Mouse (Mus musculus): Measurements from ENCODE around the gene Slc8a1.

Gene Slc8a1

GRCm38 (mm10) chr17:81554052-81554734 lies 184.0 kb downstream of the Slc8a1 start:
- DNase-seq, result no peak

DNA sequence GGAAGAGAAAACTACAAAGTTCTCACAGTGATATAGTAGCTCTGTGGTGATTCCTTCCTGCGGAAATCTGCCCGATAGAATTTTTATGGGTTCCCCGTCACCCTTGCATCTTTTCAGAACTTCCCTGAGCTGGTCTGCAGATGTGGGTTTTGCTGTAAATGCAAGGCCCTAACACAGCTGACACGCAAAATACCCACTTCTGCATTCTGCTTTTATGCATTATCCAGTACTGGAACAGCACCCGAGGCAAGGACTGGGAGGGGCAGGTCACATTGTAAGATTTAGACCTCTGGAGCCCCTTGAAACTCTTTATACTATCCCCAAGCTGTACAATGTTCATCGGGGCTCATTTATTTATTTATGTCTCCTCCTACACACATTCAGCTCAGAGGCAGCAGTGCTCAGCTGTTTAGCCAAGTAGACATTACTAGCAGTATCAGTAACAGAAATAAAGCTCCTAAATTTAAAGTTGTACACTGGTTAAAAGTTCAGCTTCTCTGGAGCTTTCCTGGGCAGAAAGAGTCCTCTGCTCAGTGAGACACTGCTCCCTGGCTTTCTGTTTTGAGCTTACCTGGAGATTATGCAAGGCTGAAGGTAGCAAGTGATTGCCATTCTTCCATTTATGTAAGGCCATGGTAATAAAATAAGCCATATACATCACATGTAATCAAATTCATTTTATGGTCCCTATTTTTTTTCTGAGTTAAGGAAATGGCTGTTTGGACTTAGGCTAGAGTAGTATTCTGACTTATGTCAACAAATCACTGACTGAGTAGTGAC lies 186.1 kb downstream of the Slc8a1 start:
- no peak for DNase-seq

- DNase-seq, result no peak
These were observed 187.3 kb downstream of the Slc8a1 start for GRCm38 (mm10) chr17:81550864-81551263.

GRCm38 (mm10) chr17:81548016-81548415 lies 190.2 kb downstream of the Slc8a1 start:
- no peak for DNase-seq

DNA sequence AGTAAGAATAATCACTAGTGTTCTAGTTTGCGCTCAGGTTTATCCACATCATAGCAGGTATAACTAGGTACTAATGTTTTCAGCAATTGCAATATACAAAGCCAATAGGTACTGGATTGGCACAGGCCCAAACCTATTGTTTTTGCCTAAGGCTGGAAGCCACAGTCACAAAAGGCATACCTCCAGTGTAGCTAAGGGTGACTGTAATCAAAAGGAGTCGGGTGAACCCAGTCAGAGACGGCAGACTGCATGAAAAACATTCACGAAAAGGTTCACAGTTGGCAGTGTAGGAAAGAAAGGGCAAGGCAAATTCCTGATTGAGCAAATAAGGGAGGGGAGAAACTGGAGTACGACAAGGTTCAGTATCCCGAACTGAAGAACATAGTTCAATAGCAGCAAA lies 191.7 kb downstream of the Slc8a1 start:
- no peak for DNase-seq

DNA sequence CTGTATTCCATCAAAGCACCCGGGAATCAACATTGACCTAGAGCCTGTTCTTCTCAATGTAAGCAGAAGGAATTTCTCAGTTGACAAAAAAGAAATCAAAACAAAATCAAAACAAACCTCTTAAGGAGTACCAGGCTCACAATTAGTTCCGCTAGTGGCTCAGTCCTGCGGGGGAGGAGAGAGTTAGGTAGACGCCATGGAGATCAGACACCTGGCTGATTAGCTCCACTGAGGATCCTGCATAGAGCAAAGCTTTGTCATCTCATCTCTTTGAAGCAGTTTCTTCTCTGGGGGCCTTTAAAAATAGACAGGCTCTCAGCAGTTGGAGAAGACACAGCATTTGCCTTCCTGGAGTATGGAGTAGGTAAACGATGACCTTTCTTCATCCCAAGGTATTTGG lies 192.2 kb downstream of the Slc8a1 start:
- DNase-seq, result no peak

DNA sequence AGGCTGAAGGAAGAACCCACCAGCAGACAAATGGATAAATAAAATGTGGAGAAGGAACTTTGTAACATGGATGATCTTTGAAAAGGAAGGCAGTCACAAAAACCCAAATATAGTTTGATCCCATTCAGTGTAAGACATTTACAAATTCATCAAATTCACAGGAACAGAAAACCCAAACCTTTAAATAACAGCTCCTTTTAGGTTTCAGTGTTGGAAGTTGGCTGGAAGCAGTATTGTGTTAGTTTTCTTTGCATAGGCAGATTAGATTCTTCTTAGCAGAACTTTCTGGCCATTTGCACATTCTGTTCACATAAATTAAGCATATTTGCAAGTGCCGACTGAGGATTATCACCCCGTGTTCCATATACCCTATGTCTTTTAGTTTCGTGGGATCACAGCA lies 193.3 kb downstream of the Slc8a1 start:
- no peak for DNase-seq

DNA sequence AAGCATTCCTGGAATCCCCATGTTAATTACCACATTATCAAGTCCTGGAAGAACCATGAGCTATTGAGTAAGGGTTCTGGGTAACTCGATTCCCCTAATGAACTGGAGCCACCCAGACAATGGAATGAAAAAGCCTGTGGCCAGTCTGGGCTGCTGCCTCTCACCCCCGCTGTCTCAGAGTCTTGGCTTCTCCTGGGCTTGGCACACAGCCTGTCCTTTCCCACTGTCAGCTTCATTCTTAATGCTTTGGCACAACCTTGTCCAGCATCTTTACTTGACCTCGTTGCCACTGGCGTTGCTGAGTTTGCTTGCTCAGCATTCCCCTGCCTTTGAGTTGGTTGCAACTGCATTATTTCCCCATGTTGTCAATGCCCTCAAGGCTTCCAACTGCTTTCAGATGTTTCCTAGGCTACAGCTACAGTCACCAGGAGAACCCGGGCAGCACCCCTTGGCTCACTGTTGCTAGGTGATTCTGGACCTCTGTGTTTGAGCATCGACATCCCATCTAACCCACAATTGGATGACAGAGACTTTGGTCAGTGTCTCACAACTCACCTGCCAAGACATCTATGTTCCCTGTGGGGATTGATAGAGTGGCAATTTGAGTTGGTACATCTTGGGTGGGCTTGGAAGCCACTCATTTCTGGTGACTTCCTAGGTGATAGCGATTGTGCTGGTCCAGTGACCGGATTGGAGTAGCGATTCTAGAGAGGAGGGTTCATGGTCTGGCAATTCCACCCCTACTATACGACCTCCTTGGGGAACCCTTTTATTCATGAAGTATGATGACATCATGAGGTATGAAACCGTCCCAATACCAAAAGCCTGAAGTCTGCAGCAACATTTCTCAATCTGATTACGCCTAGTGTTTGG lies 195.6 kb downstream of the Slc8a1 start:
- DNase-seq, result no peak

- no peak for DNase-seq
These were observed 199.7 kb downstream of the Slc8a1 start for GRCm38 (mm10) chr17:81538163-81539160.

DNA sequence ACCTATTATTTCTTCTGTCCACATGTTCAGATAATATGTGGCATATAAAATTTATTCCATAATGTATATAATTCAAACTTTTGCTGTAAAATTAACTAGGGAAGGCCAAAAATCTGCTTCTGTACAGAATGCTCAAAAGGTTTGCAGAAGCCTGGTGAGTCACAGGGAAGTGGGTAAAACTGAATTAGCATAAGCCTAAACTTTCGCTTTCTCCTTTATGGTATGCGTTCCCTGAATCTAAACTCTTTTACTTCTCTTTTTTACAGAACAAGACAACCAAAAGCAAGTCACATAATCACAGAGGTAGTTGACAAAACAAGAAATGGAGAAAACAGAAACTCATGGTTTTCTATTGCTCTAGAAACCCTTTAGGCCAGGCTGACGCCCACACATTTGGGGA lies 202.1 kb downstream of the Slc8a1 start:
- no peak for DNase-seq

- DNase-seq, result no peak
These were observed 208.3 kb downstream of the Slc8a1 start for GRCm38 (mm10) chr17:81529849-81530248.

- DNase-seq, result no peak
These were observed 209.2 kb downstream of the Slc8a1 start for GRCm38 (mm10) chr17:81528940-81529339.

- DNase-seq, result no peak
These were observed 211.7 kb downstream of the Slc8a1 start for GRCm38 (mm10) chr17:81526463-81526862.

GRCm38 (mm10) chr17:81524826-81525225 lies 213.4 kb downstream of the Slc8a1 start:
- DNase-seq, result no peak

- no peak for DNase-seq
These were observed 214.2 kb downstream of the Slc8a1 start for GRCm38 (mm10) chr17:81523943-81524342.

- DNase-seq, result no peak
These were observed 219.7 kb downstream of the Slc8a1 start for GRCm38 (mm10) chr17:81518316-81519025.

- DNase-seq, result no peak
These were observed 222.0 kb downstream of the Slc8a1 start for GRCm38 (mm10) chr17:81516155-81516554.

GRCm38 (mm10) chr17:81514022-81514421 lies 224.2 kb downstream of the Slc8a1 start:
- no peak for DNase-seq

DNA sequence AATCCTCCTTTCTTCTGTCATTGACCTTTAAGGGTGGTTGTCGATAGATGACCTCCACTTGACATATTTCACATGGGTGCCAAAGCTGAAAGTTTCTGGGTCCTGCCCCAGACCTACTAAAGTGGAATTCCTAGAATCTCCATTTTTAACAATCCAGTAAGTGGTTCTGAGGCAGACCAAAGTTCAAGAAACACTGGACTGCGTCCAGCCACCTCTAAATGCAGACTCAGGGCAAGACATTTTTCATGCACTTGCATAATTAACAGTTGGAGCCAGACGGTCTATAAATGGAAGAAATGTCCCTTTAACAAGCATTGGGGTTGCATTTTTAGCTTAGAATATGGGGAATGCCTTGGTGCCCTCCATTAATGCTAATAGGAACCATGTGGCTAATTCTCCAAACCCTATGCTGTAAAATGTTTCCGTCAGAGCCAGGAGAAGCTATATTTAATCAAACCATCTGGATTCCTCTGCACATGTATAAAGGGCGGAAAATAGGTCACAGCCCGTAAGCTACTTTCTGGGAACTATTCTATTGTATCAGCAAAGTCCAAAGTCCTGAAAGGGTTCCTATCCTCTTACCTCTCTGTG lies 224.7 kb downstream of the Slc8a1 start:
- DNase-seq, result no peak

DNA sequence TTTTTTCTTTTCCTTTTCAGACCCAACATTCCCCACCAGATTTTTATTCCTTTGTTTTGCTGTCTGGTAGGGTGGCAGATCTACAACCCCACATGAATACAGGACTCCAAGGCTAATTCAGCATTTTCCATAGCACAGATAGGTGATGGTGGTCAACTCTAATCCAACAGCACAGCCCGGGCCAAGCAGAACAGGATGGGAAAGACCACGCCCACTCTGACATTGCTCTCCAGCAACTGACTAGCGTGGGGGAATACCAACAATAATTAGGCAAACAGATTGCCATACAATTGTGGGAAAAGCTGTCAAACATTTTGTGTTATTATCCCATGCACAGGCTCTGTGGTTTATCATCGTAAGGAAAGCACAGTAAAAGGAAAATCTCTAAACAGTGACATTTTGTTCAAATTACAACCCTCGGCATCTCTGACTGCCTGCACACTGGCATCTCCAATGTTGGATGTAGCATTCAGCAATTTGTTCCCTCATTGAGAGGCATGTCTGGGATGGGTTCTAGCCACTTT lies 233.0 kb downstream of the Slc8a1 start:
- DNase-seq, result no peak

GRCm38 (mm10) chr17:81504040-81504439 lies 234.1 kb downstream of the Slc8a1 start:
- DNase-seq, result no peak
